Mouse (Mus musculus) intestine, embryonic 16.5 days (tissue): Measurements from ENCODE around the gene Zfhx3. TPM values are rescaled to one million over a fixed set of nuclear protein-coding genes. Genes with fewer than 3 reads are reported as not detected.

Source experiments
- ATAC-seq: fragments of 200-750 bp; cut with Nextera tagmentation; 2 replicates; pipeline ENCODE4 v1.8.0; 2017; ENCODE audit warnings: moderate TSS enrichment, moderate library complexity
- H3K27ac ChIP-seq: fragments of 300-500 bp; sonication (generic); 2 replicates; pipeline ENCODE4 v1.5.1; 2014; ENCODE audit warnings: mild to moderate bottlenecking, low read length
- H3K27me3 ChIP-seq: fragments of 300-500 bp; sonication (generic); replicated peaks from 2 replicates; pipeline ENCODE4 v1.6.1; 2014; ENCODE audit warnings: low read length, control low read depth, mixed read lengths; ENCODE audit not compliant: control insufficient read depth, insufficient read depth
- H3K36me3 ChIP-seq: fragments of 300-500 bp; sonication (generic); 2 replicates; pipeline ENCODE4 v1.6.1; 2014; ENCODE audit warnings: low read length, control low read depth; ENCODE audit not compliant: control insufficient read depth, insufficient read depth
- H3K4me1 ChIP-seq: fragments of 300-500 bp; sonication (generic); 2 replicates; pipeline ENCODE4 v1.6.1; 2014; ENCODE audit warnings: low read length, control low read depth, mixed read lengths; ENCODE audit not compliant: control insufficient read depth, insufficient read depth
- H3K4me2 ChIP-seq: fragments of 300-500 bp; sonication (generic); 2 replicates; pipeline ENCODE4 v1.6.1; 2014; ENCODE audit warnings: low read depth, low read length, control low read depth
- H3K4me3 ChIP-seq: fragments of 300-500 bp; sonication (generic); 2 replicates; pipeline ENCODE4 v1.5.1; 2014; ENCODE audit warnings: mild to moderate bottlenecking, low read length
- H3K9ac ChIP-seq: fragments of 300-500 bp; sonication (generic); 2 replicates; pipeline ENCODE4 v1.6.1; 2014; ENCODE audit warnings: low read depth, low read length
- H3K9me3 ChIP-seq: fragments of 300-500 bp; sonication (generic); 2 replicates; pipeline ENCODE4 v1.6.1; 2016; ENCODE audit warnings: low read length, control low read depth; ENCODE audit not compliant: control insufficient read depth
- WGBS: fragments of 180-500 bp; shearing (Covaris S2); extraction: QIAGEN DNeasy Blood & Tissue Kit; methylation state at CpG from one replicate; pipeline ENCODE4 v1.1.7; 2014; 5-methylcytosine and 5-hydroxymethylcytosine counted together
- polyA plus RNA-seq: library from polyadenylated mRNA; unstranded; fragments of >200 nt; fragmentation: Nextera tagmentation; extraction: Ambion mirVana; gene quantifications from 2 replicates; pipeline ENCODE4 v1.2.1, GENCODE M21; 2015

Gene Zfhx3
- polyA plus RNA-seq, 1 experiment from 2014 or later: 6.1 TPM

DNA sequence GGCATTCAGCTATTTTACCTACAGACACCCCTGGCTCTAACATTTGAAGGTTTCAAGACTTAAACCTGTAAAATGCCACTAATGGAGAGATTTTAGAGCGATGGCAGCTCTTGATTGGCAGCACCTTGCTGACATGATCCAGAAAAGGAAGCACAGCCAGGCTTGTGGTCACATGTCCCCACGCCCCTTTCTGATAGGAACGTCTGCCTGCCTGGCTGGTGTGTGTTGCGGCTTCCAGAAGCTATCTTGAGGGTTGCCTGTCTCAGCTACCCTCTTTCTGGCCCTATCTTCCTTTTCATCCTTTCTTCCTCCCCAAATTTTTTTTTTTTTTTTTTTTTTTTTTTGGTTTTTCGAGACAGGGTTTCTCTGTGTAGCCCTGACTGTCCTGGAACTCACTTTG is 899.9 kb downstream of the Zfhx3 start:
- Histone ChIP-seq H3K27me3 (no peaks in the 10 kb centered on the region), H3K27ac (no peak overlapping the region), H3K9me3 (no peaks in the 10 kb centered on the region), H3K9ac (no peak overlapping the region), H3K4me1 (peaks cover 5% of the 10 kb centered on the region; the same call in 1 of the 2 replicates), H3K4me3 (no peak overlapping the region), H3K4me2 (no peak overlapping the region), H3K36me3 (no peaks in the 10 kb centered on the region)
- 77% methylated on average over 4 of the region's 5 CpGs for WGBS
- no peak for ATAC-seq

- Histone ChIP-seq H3K4me3 (no peak overlapping the region), H3K4me1 (peaks cover 12% of the 10 kb centered on the region), H3K9ac (no peak overlapping the region), H3K4me2 (no peak overlapping the region), H3K36me3 (no peaks in the 10 kb centered on the region), H3K27me3 (no peaks in the 10 kb centered on the region), H3K9me3 (no peaks in the 10 kb centered on the region), H3K27ac (no peak overlapping the region)
- 41% methylated on average over 6 of the region's 6 CpGs for WGBS
- no peak for ATAC-seq
These were observed 903.7 kb downstream of the Zfhx3 start for GRCm38 (mm10) chr8:108846174-108846573.

- Histone ChIP-seq H3K9me3 (no peaks in the 10 kb centered on the region), H3K27me3 (no peaks in the 10 kb centered on the region), H3K9ac (no peak overlapping the region), H3K36me3 (no peaks in the 10 kb centered on the region), H3K4me1 (peaks cover 12% of the 10 kb centered on the region), H3K4me2 (no peak overlapping the region), H3K27ac (no peak overlapping the region), H3K4me3 (no peak overlapping the region)
- ATAC-seq: no peak
- 60% methylated on average over 11 of the region's 11 CpGs for WGBS
These were observed 904.4 kb downstream of the Zfhx3 start for GRCm38 (mm10) chr8:108846827-108847226.

- H3K9me3 ChIP-seq: no peaks in the 10 kb centered on the region
- H3K4me3 ChIP-seq: no peak overlapping the region
- no peak overlapping the region for H3K9ac ChIP-seq
- ATAC-seq: peak; percentile 83
- WGBS: 55% methylated on average over 2 of the region's 2 CpGs
- no peak overlapping the region for H3K27ac ChIP-seq
- H3K4me2 ChIP-seq: no peak overlapping the region
- no peaks in the 10 kb centered on the region for H3K36me3 ChIP-seq
- H3K4me1 ChIP-seq: peaks cover 12% of the 10 kb centered on the region
- H3K27me3 ChIP-seq: no peaks in the 10 kb centered on the region
These were observed 904.9 kb downstream of the Zfhx3 start for GRCm38 (mm10) chr8:108847356-108847755.

- Histone ChIP-seq H3K4me2 (no peak overlapping the region), H3K27me3 (no peaks in the 10 kb centered on the region), H3K9ac (no peak overlapping the region), H3K4me1 (peaks cover 16% of the 10 kb centered on the region), H3K9me3 (no peaks in the 10 kb centered on the region), H3K36me3 (no peaks in the 10 kb centered on the region), H3K27ac (no peak overlapping the region), H3K4me3 (no peak overlapping the region)
- WGBS: 76% methylated on average over 3 of the region's 3 CpGs
- ATAC-seq: no peak
These were observed 906.0 kb downstream of the Zfhx3 start for GRCm38 (mm10) chr8:108848484-108848883.

GRCm38 (mm10) chr8:108853028-108853427 is 910.6 kb downstream of the Zfhx3 start:
- H3K27me3 ChIP-seq: no peaks in the 10 kb centered on the region
- no peaks in the 10 kb centered on the region for H3K36me3 ChIP-seq
- H3K4me3 ChIP-seq: no peak overlapping the region
- H3K9me3 ChIP-seq: no peaks in the 10 kb centered on the region
- WGBS: 78% methylated on average over 10 of the region's 10 CpGs
- H3K27ac ChIP-seq: no peak overlapping the region
- no peak for ATAC-seq
- no peak overlapping the region for H3K9ac ChIP-seq
- H3K4me1 ChIP-seq: 0 out of 2 replicates have a peak, but pooled peaks cover 16% of the 10 kb centered on the region
- H3K4me2 ChIP-seq: no peak overlapping the region

GRCm38 (mm10) chr8:108854444-108855102 is 912.1 kb downstream of the Zfhx3 start:
- ATAC-seq: no peak
- H3K4me2 ChIP-seq: no peak overlapping the region
- H3K27me3 ChIP-seq: no peaks in the 10 kb centered on the region
- no peak overlapping the region for H3K27ac ChIP-seq
- no peaks in the 10 kb centered on the region for H3K36me3 ChIP-seq
- 0 out of 2 replicates have a peak, but pooled peaks cover 16% of the 10 kb centered on the region for H3K4me1 ChIP-seq
- no peak overlapping the region for H3K9ac ChIP-seq
- 57% methylated on average over 12 of the region's 12 CpGs for WGBS
- H3K4me3 ChIP-seq: no peak overlapping the region
- no peaks in the 10 kb centered on the region for H3K9me3 ChIP-seq

DNA sequence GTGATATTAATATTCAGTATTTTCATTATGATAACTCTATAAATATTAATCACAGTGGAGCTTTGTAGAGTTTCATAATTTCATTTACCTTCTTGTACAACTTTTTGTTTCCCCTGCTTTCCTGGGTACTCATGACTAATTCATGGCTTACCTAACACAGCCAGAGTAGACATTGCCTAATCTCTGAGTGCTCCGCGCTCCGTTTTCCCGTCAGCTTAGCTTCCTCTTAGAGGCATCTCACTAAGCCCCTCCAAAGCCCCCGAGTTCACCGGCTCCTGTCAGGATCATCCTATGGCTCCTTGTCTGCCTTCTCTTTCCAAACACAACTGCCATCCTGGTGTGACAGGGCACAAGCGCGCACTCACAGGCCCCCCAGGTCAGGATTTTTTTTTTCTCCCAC is 916.6 kb downstream of the Zfhx3 start:
- 0 out of 2 replicates have a peak, but pooled peaks cover 11% of the 10 kb centered on the region for H3K4me1 ChIP-seq
- H3K9me3 ChIP-seq: no peaks in the 10 kb centered on the region
- H3K9ac ChIP-seq: no peak overlapping the region
- ATAC-seq: no peak
- H3K4me3 ChIP-seq: no peak overlapping the region
- no peak overlapping the region for H3K4me2 ChIP-seq
- no peaks in the 10 kb centered on the region for H3K27me3 ChIP-seq
- H3K36me3 ChIP-seq: peaks cover 2% of the 10 kb centered on the region; the same call in 1 of the 2 replicates
- H3K27ac ChIP-seq: no peak overlapping the region
- WGBS: 87% methylated on average over 8 of the region's 8 CpGs

DNA sequence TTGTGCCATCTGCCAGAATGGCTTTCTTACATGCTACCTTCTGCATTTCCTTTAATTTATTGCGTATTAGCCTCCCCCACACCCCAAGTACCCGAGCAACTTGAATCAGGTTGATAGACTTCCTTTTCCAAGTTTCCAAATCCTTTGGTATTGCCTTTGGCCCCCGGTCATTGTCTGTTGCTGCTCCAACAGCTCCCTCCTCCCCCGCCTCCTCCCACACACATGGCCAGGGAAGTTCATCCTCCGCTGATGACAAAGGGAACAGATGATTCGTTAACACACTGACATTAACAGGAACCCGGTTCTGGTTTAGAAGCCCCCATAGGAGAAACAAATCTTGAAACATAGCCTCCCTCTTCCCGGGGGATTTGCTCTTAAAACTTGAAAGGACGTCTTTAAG is 917.5 kb downstream of the Zfhx3 start:
- Histone ChIP-seq H3K9ac (no peak overlapping the region), H3K27ac (no peak overlapping the region), H3K4me2 (no peak overlapping the region), H3K27me3 (no peaks in the 10 kb centered on the region), H3K9me3 (no peaks in the 10 kb centered on the region), H3K36me3 (peaks cover 2% of the 10 kb centered on the region; the same call in 1 of the 2 replicates), H3K4me3 (no peak overlapping the region), H3K4me1 (0 out of 2 replicates have a peak, but pooled peaks cover 3% of the 10 kb centered on the region)
- WGBS: 71% methylated on average over 9 of the region's 9 CpGs
- no peak for ATAC-seq

GRCm38 (mm10) chr8:108863440-108863839 is 921.0 kb downstream of the Zfhx3 start:
- no peak overlapping the region for H3K4me2 ChIP-seq
- no peak overlapping the region for H3K27ac ChIP-seq
- 92% methylated on average over 10 of the region's 10 CpGs for WGBS
- no peak overlapping the region for H3K9ac ChIP-seq
- peaks cover 2% of the 10 kb centered on the region; the same call in 1 of the 2 replicates for H3K36me3 ChIP-seq
- no peak overlapping the region for H3K4me3 ChIP-seq
- H3K4me1 ChIP-seq: peaks cover 9% of the 10 kb centered on the region; the same call in 1 of the 2 replicates
- H3K27me3 ChIP-seq: no peaks in the 10 kb centered on the region
- no peak for ATAC-seq
- H3K9me3 ChIP-seq: no peaks in the 10 kb centered on the region
